Mouse (Mus musculus) liver, embryonic 14.5 days (tissue): ENCODE measurements around the gene Ube2e2.

Experiments
- CTCF ChIP-seq: IDR thresholded peaks from 2 replicates; pipeline ENCODE4 v1.5.1; 2016; ENCODE audit warnings: antibody characterized with exemption, low read depth, control low read depth
- EP300 ChIP-seq: IDR thresholded peaks from 2 replicates; pipeline ENCODE4 v1.6.1; 2016; ENCODE audit warnings: antibody characterized with exemption, low read depth

DNA sequence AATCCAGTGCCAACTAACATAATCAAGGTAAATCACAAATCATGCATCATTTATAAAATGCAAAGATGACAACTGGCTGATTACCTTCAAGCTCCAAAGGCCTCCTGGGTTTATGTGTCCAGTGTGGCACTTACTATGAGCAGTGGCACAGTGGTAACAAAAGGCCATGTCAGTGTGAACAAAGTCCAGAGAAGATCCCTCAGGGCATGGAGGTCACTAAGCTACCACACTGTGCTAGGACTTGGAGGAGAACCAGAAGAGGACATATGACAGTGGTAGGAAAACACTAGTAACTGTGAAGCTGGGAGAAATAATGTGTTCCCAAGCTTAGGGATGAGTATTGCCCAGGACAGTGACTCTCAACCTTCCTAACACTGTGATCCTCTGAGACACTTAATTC is 97.2 kb downstream of the Ube2e2 start:
- TF ChIP-seq CTCF (no peak), EP300 (no peak)
